Mouse (Mus musculus): ENCODE measurements around the gene Mdk.

Gene Mdk
- long read RNA-seq, experiment 1, partial matches to known transcripts: 0 of 3 reads
- long read RNA-seq, experiment 1, other reads (novel, unspliced or antisense): 0 of 3 reads
- long read RNA-seq, experiment 2, transcript Mdk-202 (5 exons, 773 nt): major isoform, 6 of 8 reads
- long read RNA-seq, experiment 2, partial matches to known transcripts: 1 of 8 reads
- long read RNA-seq, experiment 2, other reads (novel, unspliced or antisense): 0 of 8 reads

DNA sequence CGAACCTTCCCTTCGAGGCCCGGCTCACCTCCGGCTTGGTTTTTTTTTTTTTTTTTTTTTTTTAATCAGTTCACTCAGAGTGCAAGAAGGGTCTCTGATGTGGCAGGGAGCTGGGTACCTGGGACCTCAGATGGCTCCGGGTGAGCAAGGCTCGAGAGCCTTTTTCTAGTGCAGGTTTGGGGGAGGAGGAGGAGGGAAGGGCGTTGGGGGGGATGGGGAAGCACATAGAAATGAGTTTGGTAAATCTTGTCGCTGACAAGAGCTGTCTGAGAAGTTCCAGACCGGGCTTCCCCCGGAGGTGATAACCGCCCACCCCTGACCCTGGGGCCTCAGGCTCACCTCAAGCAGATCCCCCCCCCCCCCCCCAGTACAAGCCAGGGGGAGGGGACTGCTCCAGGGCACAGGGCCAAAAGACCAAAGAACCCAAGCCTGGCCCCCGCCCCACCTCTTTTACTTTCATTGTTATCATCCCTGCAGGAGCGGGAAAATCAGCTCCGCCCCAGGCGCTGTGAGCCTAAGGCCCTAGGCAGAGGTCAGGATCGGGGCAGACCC lies at the start of gene Mdk:
Mdk (minus strand) TSS at position 138 of the 552 bp plus-strand sequence.
- intact Hi-C loops (cut with DNase I): no loop called here

DNA sequence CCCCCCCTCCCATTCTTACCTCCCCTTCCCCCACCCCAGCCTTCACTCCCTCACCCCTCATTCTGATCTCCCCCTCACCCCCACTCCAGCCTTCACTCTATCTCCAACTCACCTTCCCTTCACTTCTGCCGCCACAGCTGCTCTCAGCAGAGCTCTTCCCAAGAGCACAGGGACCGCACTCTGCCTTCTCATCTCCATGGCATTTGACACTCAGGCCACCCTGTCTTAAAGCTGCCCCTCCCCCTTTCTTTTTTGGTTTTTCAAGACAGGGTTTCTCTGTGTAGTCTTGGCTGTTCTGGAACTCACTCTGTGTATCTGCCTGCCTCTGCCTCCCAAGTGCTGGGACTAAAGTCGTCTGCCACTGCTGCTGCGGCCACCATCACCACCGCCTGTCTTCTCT lies 48.7 kb upstream of the Mdk start:
- intact Hi-C loops (cut with DNase I): loop anchor here (10.0 kb wide), 1 partner anchor 194 kb away; no protein-coding TSS in a partner anchor

DNA sequence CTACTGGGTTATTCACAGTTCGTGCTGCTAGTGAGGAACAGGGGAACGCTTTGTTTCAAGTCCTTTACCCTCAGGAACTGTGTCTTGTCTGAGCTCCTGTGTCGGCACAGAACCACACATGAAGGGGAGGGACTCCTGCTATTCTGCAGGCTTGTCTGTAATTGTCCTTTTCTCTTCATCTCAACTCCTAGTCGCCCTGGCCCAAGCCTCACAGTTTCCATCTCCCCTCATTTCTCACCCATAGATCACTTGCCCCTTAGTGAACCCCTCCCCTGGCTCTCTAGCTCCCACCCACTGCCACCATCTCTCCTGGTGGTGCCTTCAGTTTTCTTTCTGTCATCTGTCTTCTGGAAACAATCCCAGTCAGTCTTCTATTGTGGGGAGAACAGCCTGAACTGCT lies 48.1 kb upstream of the Mdk start:
- intact Hi-C loops (cut with DNase I): loop anchor here (10.0 kb wide), 1 partner anchor 195 kb away; no protein-coding TSS in a partner anchor

DNA sequence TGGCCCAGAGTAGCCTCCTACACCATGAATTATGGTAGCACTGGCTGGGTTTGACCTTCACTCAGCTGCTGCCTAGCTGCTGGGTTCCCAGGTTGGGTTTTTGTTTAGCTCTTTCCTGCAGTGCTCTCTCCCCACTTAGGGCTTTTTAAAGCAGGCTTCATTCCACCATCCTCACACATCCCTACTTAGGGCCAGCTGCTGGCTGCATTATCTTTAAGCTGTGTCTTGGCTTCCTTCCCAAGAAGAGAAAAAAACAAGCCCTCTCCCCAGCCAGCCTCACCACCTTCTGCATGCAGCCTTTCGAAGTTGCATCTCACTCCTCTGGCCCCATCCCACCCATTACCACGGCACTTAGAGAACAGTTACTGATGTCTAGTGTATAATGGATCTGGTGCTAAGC lies 46.5 kb upstream of the Mdk start:
- intact Hi-C loops (cut with DNase I): no loop called here

DNA sequence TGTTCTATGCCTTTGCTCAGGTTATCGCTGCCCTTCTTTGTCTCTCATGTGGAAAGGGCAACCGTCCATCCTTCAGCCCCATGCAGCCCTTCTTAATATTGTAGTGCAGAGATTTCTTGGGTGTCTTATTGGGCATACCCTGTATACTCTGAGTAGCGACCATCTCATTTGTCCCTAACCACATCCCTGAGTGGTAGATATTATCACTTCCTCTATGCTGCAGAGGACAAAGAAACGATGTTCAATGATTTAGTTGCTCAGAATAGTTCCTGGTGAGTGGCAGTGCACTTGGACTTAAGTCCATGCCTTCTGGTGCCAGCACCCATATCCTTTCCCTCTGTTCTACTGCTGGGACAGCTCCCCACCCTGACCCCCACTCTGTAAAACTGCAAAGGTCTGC lies 45.9 kb upstream of the Mdk start:
- intact Hi-C loops (cut with DNase I): no loop called here

DNA sequence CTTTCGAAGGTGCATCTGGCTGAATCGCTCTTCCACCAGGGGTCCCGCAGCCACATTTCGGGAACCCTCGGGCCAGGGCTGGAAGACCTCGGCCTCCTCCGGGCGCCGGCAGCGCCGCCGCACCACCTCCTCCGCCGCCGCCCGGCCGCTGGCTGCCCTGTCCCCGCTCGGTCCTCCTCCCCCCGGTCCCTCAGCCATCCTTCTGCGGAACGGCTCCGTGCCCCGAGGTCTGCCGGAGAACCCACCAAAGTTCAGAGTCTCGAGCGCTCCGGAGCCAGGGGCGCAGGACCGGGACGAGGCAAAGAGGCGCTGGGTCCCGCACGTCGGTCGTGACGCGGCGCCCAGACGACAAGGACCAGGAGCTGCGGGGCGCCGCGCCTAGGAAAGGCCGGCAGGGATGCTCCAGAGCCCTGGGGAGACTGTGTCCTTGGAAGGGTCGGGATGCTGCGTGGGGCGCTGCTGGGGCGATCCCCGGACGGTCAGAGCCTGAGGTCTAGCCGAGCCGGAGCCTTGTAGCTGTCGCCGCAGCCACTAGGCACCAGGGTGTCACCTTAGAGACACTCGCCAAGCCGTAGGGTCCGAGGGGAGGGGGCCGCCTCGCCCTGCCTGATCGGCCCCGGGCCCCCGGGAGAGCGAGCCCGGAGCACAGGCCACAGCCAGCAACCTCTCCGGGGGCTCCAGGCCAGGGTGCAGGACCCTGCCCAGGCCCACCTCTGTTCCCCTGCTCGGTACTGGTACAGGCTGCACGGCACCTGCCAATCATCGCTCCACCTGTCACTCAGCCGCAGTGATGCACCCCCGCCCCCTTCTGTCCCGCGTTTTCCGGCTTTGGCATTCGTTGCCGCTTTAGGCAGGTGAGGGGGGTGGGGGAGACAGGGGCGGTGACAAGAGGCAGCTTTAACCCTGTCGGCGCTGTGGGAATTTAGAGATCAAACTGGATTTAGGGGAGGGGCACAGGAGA lies 43.8 kb upstream of the Mdk start, which contains the start of gene Dgkz:
Dgkz (minus strand) TSS at position 284 of the 961 bp plus-strand sequence.
- intact Hi-C loops (cut with DNase I): no loop called here

DNA sequence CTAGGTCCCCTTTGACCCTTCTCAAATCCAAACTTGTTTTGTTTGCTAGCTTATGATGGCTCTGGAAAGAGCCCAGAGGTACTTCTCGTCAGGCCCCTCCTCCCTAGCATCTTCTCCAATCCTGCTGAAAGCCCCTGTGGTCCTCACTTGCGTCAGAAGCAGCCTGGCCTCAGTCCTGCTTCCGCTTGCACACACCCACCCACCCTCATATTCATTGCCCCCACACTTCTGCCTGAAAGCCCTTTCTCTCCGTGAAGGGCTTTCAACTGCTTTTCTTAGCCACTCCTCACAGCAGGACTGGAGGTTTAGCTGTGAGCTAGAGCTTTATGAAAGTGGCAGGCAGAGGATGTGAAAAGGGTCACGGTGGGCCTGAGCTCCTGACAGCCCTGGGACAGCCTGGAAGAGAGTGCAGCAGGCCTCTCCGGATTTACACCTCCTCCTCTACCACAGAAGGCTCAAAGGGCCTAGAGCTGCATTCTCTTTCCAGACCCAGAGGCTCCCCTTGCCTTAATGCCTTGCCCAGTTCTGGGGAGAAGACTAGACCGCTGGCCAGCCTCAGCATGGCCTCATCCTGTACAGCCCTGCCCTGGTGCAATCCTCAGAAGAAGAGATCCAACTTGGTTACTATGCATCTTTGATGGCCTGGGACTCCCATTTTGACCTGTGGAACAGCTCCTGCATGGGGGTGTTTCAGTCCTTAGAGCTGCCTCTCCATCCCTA lies 41.5 kb upstream of the Mdk start:
- intact Hi-C loops (cut with DNase I): no loop called here

DNA sequence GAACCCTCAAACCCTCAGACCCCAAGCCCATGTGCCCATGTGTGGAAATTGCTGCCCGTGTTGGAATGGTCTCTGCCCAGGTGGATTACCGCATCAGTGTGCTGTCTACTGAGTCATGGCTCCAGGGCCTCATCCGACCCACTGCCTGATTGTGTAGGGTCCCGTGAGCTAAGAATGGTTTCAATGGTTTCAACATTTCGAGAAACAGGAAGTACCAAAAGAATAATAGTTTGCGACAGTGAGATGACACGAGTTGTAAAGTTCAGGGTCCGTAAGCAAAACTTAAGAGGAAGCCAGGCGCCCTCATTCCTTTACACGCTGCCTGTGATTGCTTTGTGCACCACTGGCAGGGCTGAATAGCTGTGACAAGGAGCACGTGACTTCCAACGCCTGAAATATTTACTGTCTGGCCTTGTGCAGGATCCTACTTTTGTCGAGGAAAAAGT lies 40.0 kb upstream of the Mdk start:
- intact Hi-C loops (cut with DNase I): no loop called here

DNA sequence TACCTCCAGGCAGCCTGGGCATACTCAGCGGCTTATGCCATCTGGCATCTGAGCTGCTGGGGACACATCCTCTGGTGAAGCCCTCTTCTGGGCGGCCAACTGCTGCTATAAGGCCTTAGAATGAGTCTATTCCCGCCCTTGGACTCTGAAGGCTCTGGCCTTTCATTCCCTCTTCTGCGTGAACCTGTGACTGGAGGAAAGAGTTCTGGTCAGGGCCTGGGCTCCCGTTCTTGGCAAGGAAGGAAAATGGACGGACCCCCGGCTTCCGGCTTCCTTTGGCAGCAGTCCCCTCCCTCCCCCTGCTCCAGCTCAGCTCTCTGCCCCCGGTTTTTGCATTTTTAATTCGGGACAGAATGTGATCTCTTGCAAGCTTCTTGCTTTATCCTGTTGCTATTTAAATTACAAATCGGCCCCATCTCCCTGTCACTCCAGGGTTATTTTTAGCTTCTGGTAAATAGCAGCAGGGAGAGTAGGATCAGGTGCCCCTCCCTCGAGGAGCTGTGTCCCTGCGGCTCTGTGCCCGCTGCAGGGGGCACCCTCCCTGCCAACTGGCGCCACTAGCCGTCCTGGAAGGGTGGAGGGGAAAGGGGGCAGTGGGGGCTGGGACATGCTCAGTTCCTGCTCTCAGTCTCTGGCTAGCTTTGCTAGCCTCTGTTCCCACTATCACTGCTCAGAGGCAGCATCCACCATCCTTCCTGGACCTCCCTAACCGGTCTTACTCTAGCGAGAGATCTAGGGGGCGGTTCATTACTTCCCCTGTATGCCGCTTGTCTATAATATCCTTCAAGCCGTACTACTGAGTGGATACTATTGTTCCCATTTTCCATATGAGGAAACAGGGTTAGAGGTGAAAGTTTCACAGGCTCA lies 39.4 kb upstream of the Mdk start:
- intact Hi-C loops (cut with DNase I): no loop called here

DNA sequence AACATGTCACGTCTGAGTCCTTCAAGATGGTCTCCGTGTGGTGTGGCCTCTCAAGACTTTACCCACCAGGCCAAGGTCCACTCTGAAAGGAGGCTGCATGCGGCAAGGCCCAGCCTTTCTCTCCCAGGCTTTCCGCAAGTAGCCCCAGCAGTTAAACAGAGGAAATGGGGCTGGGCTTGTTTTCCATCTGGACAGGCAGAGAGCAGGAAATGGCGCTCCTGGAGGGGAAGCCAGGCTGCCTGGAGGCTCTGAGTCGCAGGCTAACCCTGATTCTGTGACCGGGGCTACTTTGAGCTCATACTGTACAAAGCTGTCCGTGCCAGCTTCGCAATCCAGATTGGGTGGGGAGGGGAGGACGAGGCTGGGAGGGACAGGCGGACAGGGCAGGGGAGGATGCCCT lies 35.9 kb upstream of the Mdk start:
- intact Hi-C loops (cut with DNase I): no loop called here

DNA sequence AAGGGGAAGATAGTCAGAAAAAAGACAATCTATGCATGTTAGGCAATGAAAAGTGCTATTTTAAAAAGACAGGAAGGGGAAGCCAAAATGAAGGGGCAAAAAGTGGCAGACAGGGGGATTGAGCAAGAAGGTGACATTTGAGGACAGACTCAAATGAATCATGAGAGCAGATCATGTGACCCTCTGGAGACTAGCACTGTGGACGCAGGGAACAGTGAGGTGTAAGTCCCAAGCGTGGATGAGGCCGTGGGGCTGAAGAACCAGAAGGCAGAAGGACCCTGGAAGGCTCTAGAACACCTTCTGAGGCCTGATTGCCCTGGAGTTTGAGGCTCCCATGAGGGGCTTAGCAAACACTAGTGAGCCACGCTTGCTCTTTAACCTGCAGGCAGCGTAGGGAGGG lies 34.3 kb upstream of the Mdk start:
- intact Hi-C loops (cut with DNase I): no loop called here

DNA sequence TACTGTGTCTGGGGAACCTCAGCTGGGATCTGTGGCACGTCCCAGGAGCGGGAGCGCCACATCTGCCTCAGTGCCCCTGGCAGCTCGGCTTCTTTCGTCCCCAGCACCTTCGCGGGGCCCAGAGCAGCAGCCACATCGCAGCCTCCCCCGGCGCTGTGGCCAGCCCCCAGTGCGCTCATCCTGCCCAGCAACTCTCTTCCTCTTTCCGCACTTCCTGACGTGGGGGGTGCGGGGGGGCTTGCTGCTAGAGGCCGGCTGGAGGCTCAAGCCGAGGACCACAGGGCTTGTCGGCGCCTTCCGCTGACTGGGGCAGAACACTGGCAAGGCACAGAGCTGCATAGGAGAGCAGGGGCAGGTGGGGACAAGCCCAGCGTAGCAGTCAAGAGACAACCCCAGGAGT lies 33.3 kb upstream of the Mdk start:
- intact Hi-C loops (cut with DNase I): no loop called here

DNA sequence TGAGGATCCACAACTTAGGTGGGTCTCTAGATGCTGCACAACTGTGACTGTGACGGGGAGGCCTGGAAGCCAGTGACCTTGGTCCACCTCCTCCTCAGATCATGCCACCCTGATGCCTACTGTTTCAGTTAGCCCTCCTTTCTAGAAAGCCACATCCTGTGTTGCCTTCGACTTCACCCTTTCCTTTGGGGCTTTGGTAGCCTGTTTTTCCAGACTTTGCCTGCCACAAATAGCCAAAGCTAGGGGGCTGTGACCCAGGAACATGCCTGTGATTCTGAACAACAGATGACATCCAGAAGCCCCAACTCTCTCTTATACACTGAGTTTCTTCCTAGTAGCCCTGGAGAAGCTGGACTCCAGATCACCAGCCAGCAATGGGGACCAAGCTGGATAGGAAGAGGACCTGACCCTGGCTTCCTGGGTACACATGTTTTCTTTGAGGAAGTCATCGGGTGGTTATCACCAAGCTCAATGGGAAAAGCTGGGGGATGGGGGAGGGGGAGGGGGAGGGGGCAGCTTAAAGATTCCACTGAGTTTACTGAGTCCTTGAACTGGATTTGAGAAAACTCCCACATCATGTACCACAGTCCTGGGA lies 32.6 kb upstream of the Mdk start:
- intact Hi-C loops (cut with DNase I): no loop called here

DNA sequence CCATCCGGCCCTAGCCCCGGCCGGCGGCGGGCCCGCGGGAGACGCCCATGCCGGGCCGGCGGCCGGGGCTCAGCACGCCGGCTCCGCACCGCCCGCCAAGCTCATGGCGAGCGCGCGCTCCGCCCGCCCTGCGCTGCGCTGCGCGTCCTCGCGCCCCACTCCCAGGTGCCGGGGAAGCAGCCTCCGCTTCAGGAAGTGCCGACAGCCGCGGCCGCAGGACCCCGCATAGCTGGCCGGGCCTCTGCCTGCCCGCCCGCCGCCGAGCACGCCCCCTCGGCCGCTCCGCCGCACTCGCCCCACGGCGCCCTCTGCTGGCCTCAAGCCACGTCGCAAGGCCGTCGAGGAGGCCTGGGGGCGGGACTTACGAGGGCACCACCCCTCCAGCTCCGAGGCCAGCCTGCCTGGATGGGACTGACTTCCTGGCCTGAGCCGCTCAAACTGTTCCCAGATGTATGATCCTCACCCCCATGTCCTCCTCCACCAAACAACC lies 31.4 kb upstream of the Mdk start:
- intact Hi-C loops (cut with DNase I): no loop called here

DNA sequence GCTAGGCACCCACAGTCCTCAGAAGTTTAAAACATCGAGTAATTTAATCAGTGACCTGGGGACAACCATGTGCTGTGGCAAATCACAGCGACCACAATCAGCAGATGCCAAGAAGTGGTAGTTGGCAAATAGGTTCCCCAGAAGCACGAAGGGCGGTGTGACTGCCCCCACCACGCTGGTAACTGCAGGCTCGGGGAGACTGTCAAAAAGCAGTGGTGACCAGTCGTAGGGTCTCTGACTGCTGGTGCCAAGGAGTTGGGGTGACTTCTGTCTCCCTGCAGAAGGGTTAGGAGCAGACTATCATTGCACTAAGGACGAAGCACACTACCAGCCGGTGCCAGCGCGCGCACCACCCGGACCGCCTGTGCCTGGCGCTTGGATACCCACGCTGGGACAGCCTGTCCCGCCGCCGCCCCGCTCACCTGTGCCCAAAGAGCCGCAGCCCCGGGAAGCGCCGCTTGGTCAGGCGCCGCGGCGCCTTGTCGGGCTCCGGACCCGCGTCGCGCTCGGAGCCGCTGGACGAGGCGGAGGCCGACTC lies 30.8 kb upstream of the Mdk start:
- intact Hi-C loops (cut with DNase I): no loop called here

DNA sequence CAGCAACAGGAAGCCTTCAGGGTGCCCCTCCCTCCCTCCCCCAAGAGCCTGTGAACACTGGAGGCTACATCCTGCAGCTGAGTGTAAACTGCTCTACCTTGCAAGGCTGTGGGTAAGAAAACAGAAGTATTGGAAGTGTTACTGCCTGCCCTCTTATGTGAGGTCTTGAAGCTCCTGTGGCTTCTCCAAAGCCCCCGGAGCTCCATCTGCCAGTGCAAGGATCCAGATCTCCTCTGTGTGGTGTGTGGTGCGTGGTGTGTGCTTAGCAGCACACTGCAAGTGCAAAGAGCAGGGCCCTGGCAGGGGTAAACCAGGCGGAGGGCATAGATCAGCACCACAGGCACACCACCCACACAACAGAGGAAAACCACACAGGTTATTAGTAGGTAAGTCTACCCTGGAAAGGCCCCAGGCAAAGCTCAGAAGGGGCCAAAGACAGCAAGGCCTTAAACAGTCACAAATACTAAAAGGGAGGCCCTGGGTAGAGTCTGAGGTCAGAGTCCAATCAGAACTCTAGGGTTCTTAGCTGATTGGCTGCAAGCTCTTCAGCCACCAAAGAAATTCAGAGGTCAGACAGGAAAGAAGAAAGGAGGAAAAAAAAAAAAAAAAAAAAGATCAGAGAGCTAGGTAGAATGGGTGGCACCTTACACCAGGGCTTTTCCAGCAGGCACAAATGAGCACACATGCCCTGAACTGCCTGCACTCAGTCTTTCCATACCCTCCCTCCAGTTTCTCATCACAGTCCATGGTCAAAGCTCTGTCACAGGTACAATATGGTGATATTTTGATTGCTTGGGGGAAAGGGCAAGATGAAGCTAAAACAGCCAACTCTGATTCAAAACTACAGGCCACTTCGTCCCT lies 30.0 kb upstream of the Mdk start:
- intact Hi-C loops (cut with DNase I): no loop called here

DNA sequence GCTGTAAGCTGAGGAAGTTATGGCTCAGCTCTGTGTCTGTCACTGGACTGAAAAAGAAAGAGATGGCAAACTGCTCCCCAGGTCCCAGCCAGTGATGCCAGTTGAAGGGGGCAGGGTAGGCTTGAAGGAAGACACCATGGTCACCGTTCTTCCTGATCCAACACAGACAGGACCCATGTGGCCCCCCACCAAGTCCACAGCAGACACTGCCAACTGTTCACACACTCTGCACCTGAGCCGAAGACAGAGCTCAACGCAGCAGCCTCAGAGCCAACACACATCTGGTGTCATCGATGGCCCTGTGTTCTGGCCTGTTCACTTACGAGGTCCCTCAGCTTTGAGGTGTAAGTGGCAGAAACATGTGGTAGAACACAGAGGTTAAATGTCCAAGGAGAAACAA lies 28.4 kb upstream of the Mdk start:
- intact Hi-C loops (cut with DNase I): no loop called here

DNA sequence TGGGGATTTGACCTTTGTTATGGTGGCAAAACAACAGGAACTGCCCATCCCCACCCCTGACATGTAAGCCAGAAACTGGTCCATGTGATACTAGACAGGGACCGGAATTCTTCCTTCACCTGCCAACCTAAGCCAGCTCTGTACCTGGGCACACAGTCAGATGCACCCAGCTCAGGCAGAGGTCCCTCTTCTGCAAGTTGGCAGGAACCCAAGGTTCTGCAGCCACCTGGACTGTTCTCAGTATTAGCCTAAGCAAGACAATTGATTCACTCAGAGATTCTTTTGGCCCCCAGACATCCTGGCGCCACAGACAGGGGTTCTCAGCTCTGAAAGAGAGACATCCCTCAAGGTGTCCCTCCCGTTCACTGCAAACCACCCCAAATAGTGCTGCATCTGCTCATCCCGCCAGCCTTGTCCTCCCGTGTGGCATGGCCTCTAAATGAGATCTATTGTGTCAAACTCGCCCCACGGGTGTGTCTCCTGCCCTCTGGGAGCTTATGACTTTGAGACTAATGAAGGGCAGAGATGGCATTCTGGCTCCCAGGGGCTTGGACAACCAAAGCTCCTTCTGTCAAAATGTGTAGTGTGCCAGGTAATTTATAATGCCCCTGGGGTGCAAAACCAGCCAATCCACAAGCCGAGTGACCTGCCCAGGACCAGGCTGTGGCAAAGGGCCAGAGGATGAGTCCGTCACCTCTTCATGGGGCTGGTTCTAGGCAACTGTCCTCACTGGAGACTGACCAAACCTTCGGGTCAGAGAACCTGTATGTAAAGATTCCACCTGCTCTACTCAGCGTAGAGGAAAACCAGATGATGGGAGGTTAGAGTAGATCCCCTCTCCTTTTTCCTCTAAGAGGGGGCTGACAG lies 27.7 kb upstream of the Mdk start:
- intact Hi-C loops (cut with DNase I): no loop called here

All from adrenal gland (tissue).